Mouse (Mus musculus) stomach, embryonic 14.5 days (tissue): ENCODE measurements around the gene BC005537. TPM values are rescaled to one million over a fixed set of nuclear protein-coding genes. Genes with fewer than 3 reads are reported as not detected.
A peak's percentile ranks its signal among the peaks of the same experiment; 100 is the strongest.

ENCODE experiments used
- ATAC-seq: fragments of 200-750 bp; cut with Nextera tagmentation; 2 replicates; pipeline ENCODE4 v1.8.0; 2017; ENCODE audit warnings: low read depth, moderate TSS enrichment; ENCODE audit not compliant: insufficient number of reproducible peaks, insufficient read depth, low FRiP score
- H3K27ac ChIP-seq: fragments of 300-500 bp; sonication (generic); 2 replicates; pipeline ENCODE4 v1.5.1; 2014; ENCODE audit warnings: mild to moderate bottlenecking, low read length, moderate library complexity, mixed read lengths
- H3K27me3 ChIP-seq: fragments of 300-500 bp; sonication (generic); 2 replicates; pipeline ENCODE4 v1.6.1; 2014; ENCODE audit warnings: low read length, control low read depth, mixed read lengths; ENCODE audit not compliant: control insufficient read depth, insufficient read depth
- H3K36me3 ChIP-seq: fragments of 300-500 bp; sonication (generic); 2 replicates; pipeline ENCODE4 v1.6.1; 2014; ENCODE audit warnings: mild to moderate bottlenecking, control low read depth, low read length, moderate library complexity, mixed read lengths; ENCODE audit not compliant: control insufficient read depth, insufficient read depth
- H3K4me1 ChIP-seq: fragments of 300-500 bp; sonication (generic); 2 replicates; pipeline ENCODE4 v1.6.1; 2014; ENCODE audit warnings: low read length, control low read depth, mixed read lengths; ENCODE audit not compliant: control insufficient read depth, insufficient read depth
- H3K4me2 ChIP-seq: fragments of 300-500 bp; sonication (generic); replicated peaks from 2 replicates; pipeline ENCODE4 v1.6.1; 2014; ENCODE audit warnings: low read depth, low read length, control low read depth
- H3K4me3 ChIP-seq: fragments of 300-500 bp; sonication (generic); 2 replicates; pipeline ENCODE4 v1.5.1; 2014; ENCODE audit warnings: low read depth, low read length, control low read depth
- H3K9ac ChIP-seq: fragments of 300-500 bp; sonication (generic); replicated peaks from 2 replicates; pipeline ENCODE4 v1.6.1; 2014; ENCODE audit warnings: low read depth, mild to moderate bottlenecking, control low read depth, low read length, moderate library complexity, mixed read lengths
- H3K9me3 ChIP-seq: fragments of 300-500 bp; sonication (generic); 2 replicates; pipeline ENCODE4 v1.6.1; 2016; ENCODE audit warnings: low read depth, low read length, control low read depth; ENCODE audit not compliant: control insufficient read depth
- WGBS: fragments of 180-500 bp; shearing (Covaris S2); extraction: QIAGEN DNeasy Blood & Tissue Kit; methylation state at CpG from one replicate; pipeline ENCODE4 v1.1.7; 2014; 5-methylcytosine and 5-hydroxymethylcytosine counted together
- polyA plus RNA-seq: library from polyadenylated mRNA; unstranded; fragments of >200 nt; fragmentation: Nextera tagmentation; extraction: Ambion mirVana; gene quantifications from 2 replicates; pipeline ENCODE4 v1.2.1, GENCODE M21; 2014

BC005537 gene
- polyA plus RNA-seq, 1 experiment from 2014 or later = 30.6 TPM

DNA sequence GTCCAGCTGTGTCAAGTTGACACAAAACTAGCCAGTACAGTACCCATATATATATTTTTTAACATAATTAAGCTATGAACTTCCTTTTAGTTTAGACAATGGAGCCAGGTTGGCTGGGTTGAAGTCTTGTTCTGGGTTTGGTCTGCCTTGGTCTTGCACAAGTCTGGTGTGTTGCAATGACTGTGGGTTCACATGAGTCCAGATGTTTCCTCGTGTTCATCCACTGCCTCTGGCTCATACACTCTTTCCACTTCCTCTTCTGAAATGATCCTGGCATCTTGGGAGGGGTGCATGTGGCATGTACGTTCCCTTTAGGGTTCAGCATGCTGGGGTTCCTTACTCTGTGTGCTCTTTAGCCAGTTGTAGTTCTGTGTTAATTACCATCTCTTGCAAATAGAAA is 10.1 kb upstream of the BC005537 start:
- no peaks in the 10 kb centered on the region for H3K9me3 ChIP-seq

DNA sequence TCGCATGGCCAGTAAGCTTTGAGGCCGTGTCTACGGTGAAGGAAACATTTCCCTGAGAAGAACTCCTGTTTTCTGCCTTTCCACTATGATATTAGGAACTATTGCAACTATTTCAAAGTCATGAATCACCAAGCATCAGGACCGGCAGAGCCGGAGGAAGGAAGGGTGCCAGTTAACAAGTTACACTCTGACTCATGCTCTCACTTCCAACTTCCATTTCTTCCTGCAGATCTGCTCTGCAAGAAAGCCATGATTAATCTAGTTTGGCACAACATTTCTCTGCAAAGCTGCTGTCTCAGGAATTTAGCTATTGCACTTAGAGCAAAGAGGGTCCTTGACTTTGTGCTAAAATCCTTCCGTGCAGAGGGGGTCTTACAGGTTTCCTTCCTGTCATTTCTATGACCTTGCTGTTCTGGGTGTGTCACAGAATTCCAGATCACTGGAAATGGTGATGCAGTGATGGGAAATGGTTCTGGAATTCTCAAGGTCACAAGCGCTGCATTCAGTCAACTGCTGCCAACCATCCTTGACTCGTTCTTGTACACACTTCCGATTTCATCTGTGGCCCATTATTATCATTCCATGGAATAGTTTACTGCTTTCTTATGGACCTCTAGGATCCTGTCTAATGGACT is 8.9 kb upstream of the BC005537 start:
- H3K9ac ChIP-seq = no peak overlapping the region
- 76% methylated on average over 9 of the region's 9 CpGs for WGBS
- no peaks in the 10 kb centered on the region for H3K9me3 ChIP-seq
- no peak overlapping the region for H3K4me2 ChIP-seq
- no peaks in the 10 kb centered on the region for H3K27me3 ChIP-seq
- no peak overlapping the region for H3K4me3 ChIP-seq
- ATAC-seq = no peak
- H3K27ac ChIP-seq = no peak overlapping the region
- no peaks in the 10 kb centered on the region for H3K4me1 ChIP-seq
- no peaks in the 10 kb centered on the region for H3K36me3 ChIP-seq

More for the DNA sequence above, 10.1 kb upstream of the BC005537 start:
- 69% methylated on average over 2 of the region's 2 CpGs for WGBS
- no peak for ATAC-seq
- Histone ChIP-seq H3K36me3 (no peaks in the 10 kb centered on the region), H3K27ac (no peak overlapping the region), H3K4me3 (no peak overlapping the region), H3K4me2 (no peak overlapping the region), H3K27me3 (no peaks in the 10 kb centered on the region), H3K4me1 (no peaks in the 10 kb centered on the region), H3K9ac (no peak overlapping the region)

DNA sequence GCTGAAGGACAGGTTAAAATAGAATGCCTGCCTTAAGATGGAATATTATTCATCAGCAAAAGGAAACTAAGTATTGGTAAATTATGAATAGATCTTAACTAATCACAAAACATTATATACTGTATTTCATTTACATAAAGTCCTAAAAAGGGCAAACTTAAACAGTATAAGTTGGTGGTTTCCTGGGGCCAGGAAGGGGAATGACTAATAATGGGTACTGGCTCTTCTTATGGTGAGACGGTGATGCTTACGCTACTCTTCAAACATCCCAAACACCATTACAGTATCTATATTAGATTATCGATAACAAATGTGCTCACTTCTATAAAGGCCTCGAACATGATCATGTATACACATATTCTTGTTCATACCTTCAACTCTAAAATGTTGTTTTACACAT is 2.8 kb upstream of the BC005537 start:
- H3K27ac ChIP-seq = no peak overlapping the region
- no peak overlapping the region for H3K9ac ChIP-seq
- WGBS = 94% methylated on average over 4 of the region's 4 CpGs
- peaks cover 4% of the 10 kb centered on the region; the same call in 1 of the 2 replicates for H3K4me1 ChIP-seq
- H3K36me3 ChIP-seq = no peaks in the 10 kb centered on the region
- no peak overlapping the region for H3K4me2 ChIP-seq
- no peak for ATAC-seq
- H3K27me3 ChIP-seq = no peaks in the 10 kb centered on the region
- H3K4me3 ChIP-seq = no peak overlapping the region
- H3K9me3 ChIP-seq = no peaks in the 10 kb centered on the region

DNA sequence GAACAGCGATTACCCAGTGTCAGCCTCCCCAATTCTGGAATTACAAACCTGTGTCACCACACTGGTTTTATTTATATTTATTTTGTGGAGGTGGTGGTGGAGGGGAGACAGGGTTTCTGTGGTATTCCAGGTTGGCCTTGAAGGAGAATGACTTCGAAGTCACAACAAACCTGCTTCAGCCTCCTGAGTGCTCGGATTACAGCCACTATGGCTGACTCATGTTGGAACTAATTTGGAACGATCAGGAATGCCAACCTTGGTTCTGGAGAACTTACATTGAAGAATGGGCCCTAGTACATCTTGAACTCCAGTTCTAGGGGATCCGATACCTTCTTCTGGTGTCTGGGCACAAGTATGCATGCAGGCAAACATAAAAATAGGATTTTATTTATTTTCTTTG is 2.1 kb upstream of the BC005537 start:
- H3K4me1 ChIP-seq = peaks cover 8% of the 10 kb centered on the region; the same call in 1 of the 2 replicates
- no peaks in the 10 kb centered on the region for H3K36me3 ChIP-seq
- H3K27me3 ChIP-seq = no peaks in the 10 kb centered on the region
- ATAC-seq = no peak
- peak overlapping the region; percentile 48; the same call in 1 of the 2 replicates for H3K4me3 ChIP-seq
- WGBS = 61% methylated on average over 5 of the region's 5 CpGs
- peak overlapping the region; percentile 54 for H3K4me2 ChIP-seq
- no peaks in the 10 kb centered on the region for H3K9me3 ChIP-seq
- H3K9ac ChIP-seq = peak overlapping the region; percentile 40; the same call in 1 of the 2 replicates
- H3K27ac ChIP-seq = no peak overlapping the region

DNA sequence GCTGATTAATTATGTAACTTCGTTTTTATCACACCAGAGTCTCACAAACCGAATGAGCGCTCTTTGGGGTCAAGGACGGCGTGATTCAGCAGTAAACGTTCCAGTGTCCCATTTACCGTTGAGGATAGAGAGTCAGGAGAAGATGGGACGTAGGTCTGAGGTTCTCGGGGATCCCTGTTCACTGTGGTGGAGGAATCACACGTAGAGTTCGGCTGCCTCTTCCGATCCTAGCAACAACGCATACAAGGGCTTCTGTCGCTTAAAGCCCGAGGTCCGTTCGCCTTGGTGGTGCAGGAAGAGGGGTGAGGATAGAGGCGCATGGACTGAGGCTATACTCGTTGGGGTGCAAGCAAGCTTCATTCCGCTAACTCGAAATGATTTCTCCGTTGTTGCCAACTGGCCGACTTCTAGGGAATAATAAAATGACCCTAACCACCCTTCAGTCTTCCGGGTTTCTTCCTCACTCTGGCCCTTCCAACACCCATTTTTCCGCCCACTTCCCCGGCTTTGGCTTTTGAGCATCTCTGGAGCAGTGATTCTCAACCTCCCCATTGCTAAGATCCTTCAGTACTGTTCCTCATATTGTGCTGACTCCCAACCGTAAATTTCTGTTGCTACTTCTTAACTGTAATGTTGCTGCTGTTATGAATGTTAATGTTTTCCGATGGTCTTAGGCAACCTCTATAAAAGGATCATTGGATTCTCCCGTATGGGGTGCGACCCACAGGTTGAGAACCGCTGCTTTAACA is 1.4 kb upstream of the BC005537 start:
- peak overlapping the region; percentile 48 for H3K4me3 ChIP-seq
- H3K9ac ChIP-seq = peak overlapping the region; percentile 40; the same call in 1 of the 2 replicates
- peak overlapping the region; percentile 54 for H3K4me2 ChIP-seq
- peak overlapping the region; percentile 59 for H3K27ac ChIP-seq
- peaks cover 4% of the 10 kb centered on the region; the same call in 1 of the 2 replicates for H3K36me3 ChIP-seq
- H3K4me1 ChIP-seq = peaks cover 12% of the 10 kb centered on the region; the same call in 1 of the 2 replicates
- no peaks in the 10 kb centered on the region for H3K9me3 ChIP-seq
- H3K27me3 ChIP-seq = no peaks in the 10 kb centered on the region
- no peak for ATAC-seq
- WGBS = under 1% methylated on average over 31 of the region's 31 CpGs

DNA sequence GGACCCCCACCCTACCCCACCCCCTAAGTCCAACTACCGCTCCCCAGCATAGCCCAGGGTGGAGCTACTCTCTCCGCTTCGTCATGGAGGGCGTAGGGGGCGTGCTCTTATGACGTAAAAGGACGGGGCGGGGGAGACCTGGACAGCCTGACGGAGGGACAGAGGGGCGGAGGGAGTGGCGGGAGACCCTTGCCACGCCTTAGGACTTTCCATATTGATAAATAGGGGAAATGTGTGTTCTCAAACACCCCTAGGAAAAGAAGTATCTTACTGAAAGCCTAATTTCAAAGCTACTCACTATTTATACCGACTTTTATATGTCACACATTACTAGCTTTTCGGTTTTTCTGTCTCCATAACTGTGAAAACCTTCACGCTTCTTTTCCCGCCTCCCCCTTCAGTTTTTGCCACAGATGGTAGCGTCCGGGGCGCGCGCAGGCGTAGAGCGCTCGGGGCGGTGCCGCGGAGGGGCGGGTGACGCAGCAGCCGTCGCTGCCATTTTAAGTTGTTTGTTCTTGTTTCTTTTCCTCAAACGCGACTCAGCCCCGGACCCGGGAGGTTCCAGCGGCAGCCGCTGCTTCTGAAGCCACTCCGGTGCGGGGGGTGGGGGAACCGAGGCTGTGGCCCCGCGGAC is 666 bp upstream of the BC005537 start:
- Histone ChIP-seq H3K27me3 (no peaks in the 10 kb centered on the region), H3K36me3 (peaks cover 10% of the 10 kb centered on the region), H3K9me3 (no peaks in the 10 kb centered on the region), H3K4me2 (peak overlapping the region; percentile 54), H3K9ac (peak overlapping the region; percentile 99), H3K4me1 (peaks cover 12% of the 10 kb centered on the region; the same call in 1 of the 2 replicates), H3K27ac (peak overlapping the region; percentile 99), H3K4me3 (peak overlapping the region; percentile 99)
- under 1% methylated on average over 42 of the region's 42 CpGs for WGBS
- ATAC-seq = peak; percentile 96

DNA sequence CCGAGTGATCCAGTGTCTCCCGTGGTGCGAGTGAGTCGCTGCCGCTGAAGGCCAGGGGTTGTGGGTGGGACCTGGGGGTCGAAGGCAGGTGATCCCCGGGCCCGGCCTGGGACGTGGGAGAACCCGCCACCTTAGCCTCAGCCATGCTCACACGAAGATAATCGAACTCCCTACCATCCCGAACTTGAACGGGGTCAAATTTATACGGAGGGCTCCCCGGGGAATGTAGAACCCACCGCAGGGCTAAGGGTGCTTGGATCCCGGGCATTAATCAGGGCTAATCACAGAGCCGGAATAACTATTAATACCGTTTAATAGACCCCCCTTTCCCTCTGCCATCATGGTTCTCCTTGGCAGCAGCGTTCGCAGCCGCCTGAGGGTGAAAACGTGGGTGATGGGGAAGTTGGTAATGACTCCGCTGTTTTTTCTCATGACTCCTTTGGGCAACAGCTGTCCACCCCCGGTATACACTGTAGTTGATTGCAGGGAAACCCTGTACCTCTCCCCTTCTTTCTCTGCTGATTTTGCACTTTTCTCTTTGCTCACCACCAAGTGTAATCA is 754 bp downstream of the BC005537 start:
- Histone ChIP-seq H3K36me3 (peaks cover 17% of the 10 kb centered on the region), H3K27ac (peak overlapping the region; percentile 99; the same call in 1 of the 2 replicates), H3K4me1 (peaks cover 12% of the 10 kb centered on the region; the same call in 1 of the 2 replicates), H3K4me2 (peak overlapping the region; percentile 74), H3K9me3 (no peaks in the 10 kb centered on the region), H3K9ac (peak overlapping the region; percentile 99), H3K4me3 (peak overlapping the region; percentile 99), H3K27me3 (no peaks in the 10 kb centered on the region)
- WGBS = under 1% methylated on average over 26 of the region's 26 CpGs
- ATAC-seq = no peak

DNA sequence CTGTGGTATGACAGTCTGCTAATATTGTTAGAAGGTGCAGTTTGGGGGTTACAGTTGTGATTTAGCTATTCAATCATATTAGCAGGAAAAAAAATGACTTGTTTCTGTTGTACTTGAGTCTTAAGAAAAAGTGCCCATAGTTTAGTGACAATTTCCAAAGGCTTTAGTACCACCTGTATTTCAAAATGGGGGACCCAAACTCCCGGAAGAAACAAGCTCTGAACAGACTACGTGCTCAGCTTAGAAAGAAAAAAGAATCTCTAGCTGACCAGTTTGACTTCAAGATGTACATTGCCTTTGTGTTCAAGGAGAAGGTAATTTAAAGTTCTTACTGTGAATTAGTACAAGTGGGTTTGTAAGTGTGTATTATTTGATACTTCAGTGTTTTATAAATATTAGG is 1.7 kb downstream of the BC005537 start:
- H3K36me3 ChIP-seq = peaks cover 26% of the 10 kb centered on the region
- peak overlapping the region; percentile 99 for H3K4me3 ChIP-seq
- H3K27ac ChIP-seq = no peak overlapping the region
- peaks cover 12% of the 10 kb centered on the region; the same call in 1 of the 2 replicates for H3K4me1 ChIP-seq
- 10% methylated on average over 2 of the region's 2 CpGs for WGBS
- H3K9ac ChIP-seq = peak overlapping the region; percentile 18; the same call in 1 of the 2 replicates
- H3K4me2 ChIP-seq = peak overlapping the region; percentile 74
- no peaks in the 10 kb centered on the region for H3K27me3 ChIP-seq
- no peak for ATAC-seq
- no peaks in the 10 kb centered on the region for H3K9me3 ChIP-seq
